Mouse (Mus musculus): ENCODE results near the gene Spi1. TPM values are rescaled to one million over a fixed set of nuclear protein-coding genes. Genes with fewer than 3 reads are reported as not detected.

Spi1 gene
- polyA plus RNA-seq, 1 experiment from 2014 or later = 15.1 TPM

- peak overlapping the region; percentile 77; the same call in 1 of the 2 replicates for H3K9ac ChIP-seq
- H3K4me1 ChIP-seq (replicated peaks) = peaks cover 26% of the 10 kb centered on the region
- WGBS (ENCODE audit: insufficient replicate concordance) = 75% methylated on average over 13 of the region's 13 CpGs
Measured at GRCm38 (mm10) chr2:91068162-91068871, 13.9 kb upstream of the Spi1 start.

GRCm38 (mm10) chr2:91068872-91069165, 13.4 kb upstream of the Spi1 start:
- WGBS (ENCODE audit: insufficient replicate concordance) = 64% methylated on average over 6 of the region's 6 CpGs
- no peak for DNase-seq
- Histone ChIP-seq H3K36me3 (peaks cover 26% of the 10 kb centered on the region), H3K27ac (no peak overlapping the region), H3K27me3 (no peaks in the 10 kb centered on the region), H3K4me1 (replicated peaks) (peaks cover 26% of the 10 kb centered on the region), H3K9me3 (replicated peaks) (no peaks in the 10 kb centered on the region), H3K4me3 (replicated peaks) (peak overlapping the region; percentile 72), H3K4me2 (peak overlapping the region; percentile 88), H3K9ac (peak overlapping the region; percentile 77)
- ATAC-seq (ENCODE audit: low read depth) = no peak

More at GRCm38 (mm10) chr2:91068162-91068871, 13.9 kb upstream of the Spi1 start:
- Histone ChIP-seq H3K36me3 (peaks cover 31% of the 10 kb centered on the region), H3K9me3 (replicated peaks) (no peaks in the 10 kb centered on the region), H3K4me3 (replicated peaks) (peak overlapping the region; percentile 72; the same call in 1 of the 2 replicates), H3K4me2 (peak overlapping the region; percentile 88), H3K27ac (no peak overlapping the region), H3K27me3 (no peaks in the 10 kb centered on the region)
- DNase-seq = no peak
- ATAC-seq (ENCODE audit: low read depth) = no peak

GRCm38 (mm10) chr2:91069306-91070000, 12.7 kb upstream of the Spi1 start:
- Histone ChIP-seq H3K4me2 (peak overlapping the region; percentile 88), H3K9ac (peak overlapping the region; percentile 77), H3K4me1 (replicated peaks) (peaks cover 26% of the 10 kb centered on the region), H3K36me3 (peaks cover 19% of the 10 kb centered on the region), H3K9me3 (replicated peaks) (no peaks in the 10 kb centered on the region), H3K27ac (peak overlapping the region; percentile 88), H3K27me3 (no peaks in the 10 kb centered on the region), H3K4me3 (replicated peaks) (peak overlapping the region; percentile 72)
- DNase-seq (no peak), ATAC-seq (ENCODE audit: low read depth) (peak; percentile 1; the same call in 1 of the 2 replicates)
- WGBS (ENCODE audit: insufficient replicate concordance) = 10% methylated on average over 14 of the region's 14 CpGs

- Histone ChIP-seq H3K27ac (peak within 1 kb of the TSS; percentile 88), H3K4me1 (replicated peaks) (peaks cover 26% of the 10 kb centered on the region), H3K9me3 (replicated peaks) (no peaks in the 10 kb centered on the region), H3K4me2 (peak within 1 kb of the TSS; percentile 88), H3K36me3 (peaks cover 11% of the 10 kb centered on the region), H3K4me3 (replicated peaks) (peak within 1 kb of the TSS; percentile 72), H3K27me3 (no peaks in the 10 kb centered on the region; the same call in 1 of the 2 replicates), H3K9ac (peak within 1 kb of the TSS; percentile 77)
- peak; percentile 95 for ATAC-seq (ENCODE audit: low read depth)
- under 1% methylated on average over 69 of the region's 69 CpGs for WGBS (ENCODE audit: insufficient replicate concordance)
- DNase-seq = peak; percentile 90
Measured at GRCm38 (mm10) chr2:91070076-91070800, 12.0 kb upstream of the Spi1 start, which contains the start of gene Slc39a13. TSS of gene Slc39a13 (minus strand) at chr2:91070417.

GRCm38 (mm10) chr2:91071059-91071458, 11.1 kb upstream of the Spi1 start:
- no peak for ATAC-seq (ENCODE audit: low read depth)
- peak overlapping the region; percentile 88 for H3K27ac ChIP-seq
- peak overlapping the region; percentile 72 for H3K4me3 ChIP-seq (replicated peaks)
- H3K27me3 ChIP-seq = no peaks in the 10 kb centered on the region; the same call in 1 of the 2 replicates
- H3K9ac ChIP-seq = peak overlapping the region; percentile 77
- H3K36me3 ChIP-seq = peaks cover 11% of the 10 kb centered on the region
- H3K4me1 ChIP-seq (replicated peaks) = peaks cover 26% of the 10 kb centered on the region
- DNase-seq = no peak
- H3K4me2 ChIP-seq = peak overlapping the region; percentile 88
- 83% methylated on average over 10 of the region's 10 CpGs for WGBS (ENCODE audit: insufficient replicate concordance)
- no peaks in the 10 kb centered on the region for H3K9me3 ChIP-seq (replicated peaks)

- Histone ChIP-seq H3K36me3 (peaks cover 3% of the 10 kb centered on the region), H3K27ac (no peak overlapping the region), H3K4me1 (replicated peaks) (peaks cover 26% of the 10 kb centered on the region), H3K4me3 (replicated peaks) (no peak overlapping the region), H3K9me3 (replicated peaks) (no peaks in the 10 kb centered on the region), H3K27me3 (no peaks in the 10 kb centered on the region; the same call in 1 of the 2 replicates), H3K4me2 (no peak overlapping the region), H3K9ac (no peak overlapping the region)
- no peak for ATAC-seq (ENCODE audit: low read depth)
- WGBS (ENCODE audit: insufficient replicate concordance) = 64% methylated on average over 1 of the region's 1 CpGs
- no peak for DNase-seq
Measured at GRCm38 (mm10) chr2:91072092-91072491, 10.1 kb upstream of the Spi1 start.

GRCm38 (mm10) chr2:91077957-91078313, 4.3 kb upstream of the Spi1 start:
- H3K27ac ChIP-seq = no peak overlapping the region
- H3K4me3 ChIP-seq (replicated peaks) = peak overlapping the region; percentile 55
- 33% methylated on average over 12 of the region's 12 CpGs for WGBS (ENCODE audit: insufficient replicate concordance)

GRCm38 (mm10) chr2:91078314-91079025, 3.7 kb upstream of the Spi1 start:
- DNase-seq = no peak
- peak overlapping the region; percentile 79 for H3K4me2 ChIP-seq
- no peak overlapping the region for H3K27ac ChIP-seq
- no peaks in the 10 kb centered on the region for H3K9me3 ChIP-seq (replicated peaks)
- H3K27me3 ChIP-seq = peaks cover 7% of the 10 kb centered on the region
- ATAC-seq (ENCODE audit: low read depth) = peak; percentile 43
- no peaks in the 10 kb centered on the region for H3K36me3 ChIP-seq
- peak overlapping the region; percentile 55 for H3K4me3 ChIP-seq (replicated peaks)
- peaks cover 30% of the 10 kb centered on the region for H3K4me1 ChIP-seq (replicated peaks)
- peak overlapping the region; percentile 68 for H3K9ac ChIP-seq
- WGBS (ENCODE audit: insufficient replicate concordance) = under 1% methylated on average over 26 of the region's 36 CpGs

More at GRCm38 (mm10) chr2:91077957-91078313, 4.3 kb upstream of the Spi1 start:
- Histone ChIP-seq H3K9me3 (replicated peaks) (no peaks in the 10 kb centered on the region), H3K36me3 (no peaks in the 10 kb centered on the region), H3K27me3 (peaks cover 7% of the 10 kb centered on the region), H3K9ac (peak overlapping the region; percentile 68), H3K4me2 (peak overlapping the region; percentile 79), H3K4me1 (replicated peaks) (peaks cover 25% of the 10 kb centered on the region)
- DNase-seq (no peak), ATAC-seq (ENCODE audit: low read depth) (no peak)

- ATAC-seq (ENCODE audit: low read depth) (no peak), DNase-seq (no peak)
- H3K4me2 ChIP-seq = peak overlapping the region; percentile 79
- H3K9ac ChIP-seq = peak overlapping the region; percentile 68
- peaks cover 33% of the 10 kb centered on the region for H3K4me1 ChIP-seq (replicated peaks)
- no peaks in the 10 kb centered on the region for H3K9me3 ChIP-seq (replicated peaks)
- peaks cover 7% of the 10 kb centered on the region for H3K27me3 ChIP-seq
- no peak overlapping the region for H3K27ac ChIP-seq
- WGBS (ENCODE audit: insufficient replicate concordance) = 18% methylated on average over 5 of the region's 5 CpGs
- peak overlapping the region; percentile 55 for H3K4me3 ChIP-seq (replicated peaks)
- no peaks in the 10 kb centered on the region for H3K36me3 ChIP-seq
Measured at GRCm38 (mm10) chr2:91079026-91079384, 3.2 kb upstream of the Spi1 start.

GRCm38 (mm10) chr2:91080784-91081513, 1.2 kb upstream of the Spi1 start:
- Histone ChIP-seq H3K9ac (no peak overlapping the region), H3K4me3 (replicated peaks) (no peak overlapping the region), H3K4me2 (no peak overlapping the region), H3K27ac (no peak overlapping the region; the same call in 1 of the 2 replicates), H3K36me3 (no peaks in the 10 kb centered on the region), H3K4me1 (replicated peaks) (peaks cover 38% of the 10 kb centered on the region), H3K27me3 (peaks cover 8% of the 10 kb centered on the region), H3K9me3 (replicated peaks) (no peaks in the 10 kb centered on the region)
- DNase-seq (no peak), ATAC-seq (ENCODE audit: low read depth) (no peak)
- 58% methylated on average over 8 of the region's 8 CpGs for WGBS (ENCODE audit: insufficient replicate concordance)

All from liver, embryonic 13.5 days (tissue).